Mouse (Mus musculus): ENCODE measurements around the gene Rabepk.
"Not testable (repeated sequence)": the region's sequence is repeated elsewhere in the genome, so short reads cannot be mapped to it uniquely, and the experiment has no call there.

Gene Rabepk

GRCm38 (mm10) chr2:34799357-34800256 is at the start of gene Rabepk:
Gene Rabepk (minus strand): TSS chr2:34799912.
- DNase-seq (ENCODE audit: inconsistent ontology term), result peak; percentile 89

GRCm38 (mm10) chr2:34847702-34848101 is 48.0 kb upstream of the Rabepk start:
- DNase-seq (ENCODE audit: inconsistent ontology term), result no peak

- DNase-seq (ENCODE audit: inconsistent ontology term), result no peak
These were observed 43.7 kb upstream of the Rabepk start for GRCm38 (mm10) chr2:34843211-34843939.

GRCm38 (mm10) chr2:34841706-34842105 is 42.0 kb upstream of the Rabepk start:
- DNase-seq (ENCODE audit: inconsistent ontology term), result peak; percentile 62

- DNase-seq (ENCODE audit: inconsistent ontology term), result not testable (repeated sequence)
These were observed 40.4 kb upstream of the Rabepk start for GRCm38 (mm10) chr2:34840143-34840542.

GRCm38 (mm10) chr2:34835669-34836068 is 36.0 kb upstream of the Rabepk start:
- DNase-seq (ENCODE audit: inconsistent ontology term), result no peak

GRCm38 (mm10) chr2:34833624-34834023 is 33.9 kb upstream of the Rabepk start:
- no peak for DNase-seq (ENCODE audit: inconsistent ontology term)

GRCm38 (mm10) chr2:34832766-34833457 is 33.2 kb upstream of the Rabepk start, which contains the start of gene Gm34653:
Gene Gm34653 (plus strand): TSS chr2:34833007.
- DNase-seq (ENCODE audit: inconsistent ontology term), result not testable (repeated sequence)

GRCm38 (mm10) chr2:34830066-34830465 is 30.4 kb upstream of the Rabepk start:
- not testable (repeated sequence) for DNase-seq (ENCODE audit: inconsistent ontology term)

GRCm38 (mm10) chr2:34828026-34828425 is 28.3 kb upstream of the Rabepk start:
- DNase-seq (ENCODE audit: inconsistent ontology term), result no peak

GRCm38 (mm10) chr2:34827591-34827990 is 27.9 kb upstream of the Rabepk start:
- DNase-seq (ENCODE audit: inconsistent ontology term), result no peak

- DNase-seq (ENCODE audit: inconsistent ontology term), result no peak
These were observed 26.9 kb upstream of the Rabepk start for GRCm38 (mm10) chr2:34826460-34827231.

GRCm38 (mm10) chr2:34825827-34826459 is 26.2 kb upstream of the Rabepk start, which contains the start of gene Fbxw2:
Gene Fbxw2 (minus strand): TSS chr2:34826311.
- DNase-seq (ENCODE audit: inconsistent ontology term), result peak; percentile 92

- no peak for DNase-seq (ENCODE audit: inconsistent ontology term)
These were observed 18.8 kb upstream of the Rabepk start for GRCm38 (mm10) chr2:34818492-34818891.

GRCm38 (mm10) chr2:34815893-34816292 is 16.2 kb upstream of the Rabepk start:
- not testable (repeated sequence) for DNase-seq (ENCODE audit: inconsistent ontology term)

GRCm38 (mm10) chr2:34812706-34813105 is 13.0 kb upstream of the Rabepk start:
- DNase-seq (ENCODE audit: inconsistent ontology term), result no peak

- DNase-seq (ENCODE audit: inconsistent ontology term), result no peak
These were observed 11.1 kb upstream of the Rabepk start for GRCm38 (mm10) chr2:34810775-34811174.

- DNase-seq (ENCODE audit: inconsistent ontology term), result no peak
These were observed 9.9 kb upstream of the Rabepk start for GRCm38 (mm10) chr2:34809568-34809967.

GRCm38 (mm10) chr2:34808057-34808456 is 8.3 kb upstream of the Rabepk start:
- DNase-seq (ENCODE audit: inconsistent ontology term), result no peak

- no peak for DNase-seq (ENCODE audit: inconsistent ontology term)
These were observed 5.7 kb upstream of the Rabepk start for GRCm38 (mm10) chr2:34805364-34805950.
